Mouse (Mus musculus) stomach, postnatal 0 days (tissue): Measurements from ENCODE around the gene Ubald2.

Experiments used
- CTCF ChIP-seq: IDR thresholded peaks from 2 replicates; pipeline ENCODE4 v1.5.1; 2016; ENCODE audit warnings: antibody characterized with exemption, low read depth, mild to moderate bottlenecking, moderate library complexity
- EP300 ChIP-seq: optimal IDR thresholded peaks from 2 replicates; pipeline ENCODE3; 2016; ENCODE audit warnings: antibody characterized with exemption

DNA sequence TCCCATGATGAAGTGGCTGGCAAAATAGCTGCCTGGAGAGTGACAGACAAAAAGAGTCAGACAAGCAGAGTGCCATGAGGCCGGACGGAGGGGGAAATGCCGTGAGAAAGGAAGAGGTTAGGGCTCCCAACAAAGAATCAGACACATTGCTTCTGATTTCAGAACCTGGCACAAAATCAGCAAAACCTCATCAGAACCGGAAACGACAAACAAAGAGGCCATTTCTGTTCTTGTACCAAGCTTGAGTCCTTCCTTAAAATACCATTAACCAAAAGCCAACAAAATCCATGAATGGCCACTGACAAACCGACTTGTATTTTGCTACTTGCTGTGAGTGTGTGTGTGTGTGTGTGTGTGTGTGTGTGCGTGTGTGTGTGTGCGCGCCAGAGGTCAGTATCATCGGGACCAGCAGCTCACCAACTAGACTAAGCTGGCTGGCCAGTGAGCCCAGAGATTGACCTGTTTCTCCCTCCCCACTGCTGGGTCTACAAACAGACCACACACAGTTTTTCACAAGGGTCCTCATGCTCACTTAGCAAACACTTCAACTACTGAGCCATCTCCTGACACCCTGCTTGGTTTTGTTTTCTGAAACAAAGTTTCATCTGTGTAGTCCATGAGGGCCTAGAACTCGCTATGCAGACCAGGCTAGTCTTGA lies 37.5 kb upstream of the Ubald2 start:
- TF ChIP-seq CTCF (no peak), EP300 (no peak)
